Mouse (Mus musculus) kidney, embryonic 16.5 days (tissue): ENCODE results near the gene Cbx6. TPM values are rescaled to one million over a fixed set of nuclear protein-coding genes. Genes with fewer than 3 reads are reported as not detected.
"Not testable (repeated sequence)": the region's sequence is repeated elsewhere in the genome, so short reads cannot be mapped to it uniquely, and the experiment has no call there.

Experiments used
- ATAC-seq: fragments of 200-750 bp; cut with Nextera tagmentation; 2 replicates; pipeline ENCODE4 v1.8.0; 2017; ENCODE audit warnings: moderate TSS enrichment; ENCODE audit not compliant: low FRiP score, low TSS enrichment
- H3K27ac ChIP-seq: fragments of 300-500 bp; sonication (generic); 2 replicates; pipeline ENCODE4 v1.5.1; 2014; ENCODE audit warnings: low read length
- H3K27me3 ChIP-seq: fragments of 300-500 bp; sonication (generic); 2 replicates; pipeline ENCODE4 v1.6.1; 2014; ENCODE audit warnings: low read length, control low read depth, mixed read lengths; ENCODE audit not compliant: insufficient read depth
- H3K36me3 ChIP-seq: fragments of 300-500 bp; sonication (generic); 2 replicates; pipeline ENCODE4 v1.6.1; 2014; ENCODE audit warnings: low read length, control low read depth, mixed read lengths; ENCODE audit not compliant: insufficient read depth
- H3K4me1 ChIP-seq: fragments of 300-500 bp; sonication (generic); 2 replicates; pipeline ENCODE4 v1.6.1; 2014; ENCODE audit warnings: low read length, control low read depth, mixed read lengths; ENCODE audit not compliant: insufficient read depth
- H3K4me2 ChIP-seq: fragments of 300-500 bp; sonication (generic); replicated peaks from 2 replicates; pipeline ENCODE4 v1.6.1; 2014; ENCODE audit warnings: low read depth, low read length
- H3K4me3 ChIP-seq: fragments of 300-500 bp; sonication (generic); 2 replicates; pipeline ENCODE4 v1.5.1; 2014; ENCODE audit warnings: mild to moderate bottlenecking, low read length
- H3K9ac ChIP-seq: fragments of 300-500 bp; sonication (generic); replicated peaks from 2 replicates; pipeline ENCODE4 v1.6.1; 2014; ENCODE audit warnings: low read length
- H3K9me3 ChIP-seq: fragments of 300-500 bp; sonication (generic); 2 replicates; pipeline ENCODE4 v1.6.1; 2016; ENCODE audit warnings: low read length, control low read depth
- WGBS: fragments of 180-500 bp; shearing (Covaris S2); extraction: QIAGEN DNeasy Blood & Tissue Kit; methylation state at CpG from one replicate; pipeline ENCODE4 v1.1.7; 2014; 5-methylcytosine and 5-hydroxymethylcytosine counted together
- polyA plus RNA-seq: library from polyadenylated mRNA; unstranded; fragments of >200 nt; fragmentation: Nextera tagmentation; extraction: Ambion mirVana; gene quantifications from 2 replicates; pipeline ENCODE4 v1.2.1, GENCODE M21; 2015

Gene Cbx6
- polyA plus RNA-seq, 1 experiment from 2014 or later: 58.8 TPM

GRCm38 (mm10) chr15:79825146-79825825, 9.2 kb downstream of the Cbx6 start:
- H3K9ac ChIP-seq: no peak overlapping the region
- 69% methylated on average over 14 of the region's 14 CpGs for WGBS
- H3K27ac ChIP-seq: no peak overlapping the region
- no peaks in the 10 kb centered on the region for H3K27me3 ChIP-seq
- ATAC-seq: no peak
- no peak overlapping the region for H3K4me2 ChIP-seq
- no peak overlapping the region for H3K4me3 ChIP-seq
- H3K36me3 ChIP-seq: peaks cover 24% of the 10 kb centered on the region
- H3K9me3 ChIP-seq: no peaks in the 10 kb centered on the region
- H3K4me1 ChIP-seq: peaks cover 39% of the 10 kb centered on the region

DNA sequence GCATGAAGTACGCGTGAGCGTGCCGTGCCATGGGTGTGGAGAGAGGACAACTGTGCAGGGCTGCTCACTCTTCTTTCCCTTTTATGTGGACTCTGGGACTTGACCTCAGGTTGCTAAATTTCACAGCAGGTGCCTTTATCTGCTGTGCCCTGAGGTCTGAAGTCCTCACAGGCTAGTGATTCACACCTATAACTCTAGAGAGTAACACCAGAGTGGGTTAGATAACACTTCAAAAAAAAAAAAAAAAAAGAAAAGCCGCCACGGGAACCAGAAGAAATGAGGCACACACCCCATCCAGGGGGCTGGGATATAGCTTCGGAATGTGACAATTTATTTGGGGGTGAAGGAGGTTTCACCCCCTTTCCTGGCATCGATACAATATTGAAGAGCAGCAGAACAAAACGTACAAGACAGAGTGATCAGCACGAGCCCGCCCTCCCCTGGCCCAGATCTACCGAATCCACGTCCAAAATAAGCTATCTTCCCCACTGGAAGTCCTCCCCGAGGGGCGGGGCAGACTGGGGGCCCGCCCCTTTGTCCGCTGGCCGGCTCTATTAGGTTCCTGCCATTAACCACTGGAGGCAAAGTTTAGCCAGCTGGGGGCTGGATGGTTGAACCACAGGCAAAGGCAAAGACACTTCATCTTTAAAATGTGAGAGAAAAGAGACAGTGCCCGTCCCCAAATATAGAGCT, 10.8 kb downstream of the Cbx6 start:
- 0 out of 2 replicates have a peak, but pooled peaks cover 1% of the 10 kb centered on the region for H3K9me3 ChIP-seq
- peaks cover 24% of the 10 kb centered on the region for H3K4me1 ChIP-seq
- H3K4me3 ChIP-seq: no peak overlapping the region
- peaks cover 24% of the 10 kb centered on the region for H3K36me3 ChIP-seq
- no peak overlapping the region for H3K9ac ChIP-seq
- no peak overlapping the region for H3K27ac ChIP-seq
- H3K27me3 ChIP-seq: no peaks in the 10 kb centered on the region
- no peak for ATAC-seq
- 66% methylated on average over 19 of the region's 19 CpGs for WGBS
- H3K4me2 ChIP-seq: no peak overlapping the region

GRCm38 (mm10) chr15:79822265-79823199, 12.0 kb downstream of the Cbx6 start:
- H3K9ac ChIP-seq: no peak overlapping the region
- no peaks in the 10 kb centered on the region for H3K27me3 ChIP-seq
- H3K9me3 ChIP-seq: 0 out of 2 replicates have a peak, but pooled peaks cover 6% of the 10 kb centered on the region
- ATAC-seq: no peak
- peaks cover 14% of the 10 kb centered on the region for H3K36me3 ChIP-seq
- no peak overlapping the region for H3K27ac ChIP-seq
- H3K4me3 ChIP-seq: no peak overlapping the region
- H3K4me1 ChIP-seq: peaks cover 15% of the 10 kb centered on the region; the same call in 1 of the 2 replicates
- 51% methylated on average over 13 of the region's 13 CpGs for WGBS
- H3K4me2 ChIP-seq: no peak overlapping the region

GRCm38 (mm10) chr15:79818325-79818724, 16.2 kb downstream of the Cbx6 start:
- ATAC-seq: no peak
- Histone ChIP-seq H3K27ac (no peak overlapping the region), H3K4me1 (peaks cover 6% of the 10 kb centered on the region; the same call in 1 of the 2 replicates), H3K9ac (no peak overlapping the region), H3K27me3 (no peaks in the 10 kb centered on the region), H3K36me3 (peaks cover 2% of the 10 kb centered on the region; the same call in 1 of the 2 replicates), H3K4me3 (no peak overlapping the region), H3K9me3 (0 out of 2 replicates have a peak, but pooled peaks cover 6% of the 10 kb centered on the region), H3K4me2 (no peak overlapping the region)
- WGBS: 85% methylated on average over 4 of the region's 4 CpGs

GRCm38 (mm10) chr15:79813666-79814258, 20.7 kb downstream of the Cbx6 start:
- H3K36me3 ChIP-seq: no peaks in the 10 kb centered on the region
- no peak overlapping the region for H3K4me3 ChIP-seq
- H3K27ac ChIP-seq: no peak overlapping the region
- no peak for ATAC-seq
- 0 out of 2 replicates have a peak, but pooled peaks cover 5% of the 10 kb centered on the region for H3K9me3 ChIP-seq
- H3K4me1 ChIP-seq: no peaks in the 10 kb centered on the region
- H3K27me3 ChIP-seq: no peaks in the 10 kb centered on the region
- 47% methylated on average over 8 of the region's 8 CpGs for WGBS
- H3K4me2 ChIP-seq: no peak overlapping the region
- H3K9ac ChIP-seq: no peak overlapping the region

- H3K4me2 ChIP-seq, H3K27me3 ChIP-seq, H3K27ac ChIP-seq, ATAC-seq, H3K36me3 ChIP-seq, H3K4me3 ChIP-seq, H3K9me3 ChIP-seq, H3K9ac ChIP-seq, H3K4me1 ChIP-seq: not testable (repeated sequence)
- 84% methylated on average over 2 of the region's 2 CpGs for WGBS
These were observed 21.6 kb downstream of the Cbx6 start for GRCm38 (mm10) chr15:79812840-79813239.

DNA sequence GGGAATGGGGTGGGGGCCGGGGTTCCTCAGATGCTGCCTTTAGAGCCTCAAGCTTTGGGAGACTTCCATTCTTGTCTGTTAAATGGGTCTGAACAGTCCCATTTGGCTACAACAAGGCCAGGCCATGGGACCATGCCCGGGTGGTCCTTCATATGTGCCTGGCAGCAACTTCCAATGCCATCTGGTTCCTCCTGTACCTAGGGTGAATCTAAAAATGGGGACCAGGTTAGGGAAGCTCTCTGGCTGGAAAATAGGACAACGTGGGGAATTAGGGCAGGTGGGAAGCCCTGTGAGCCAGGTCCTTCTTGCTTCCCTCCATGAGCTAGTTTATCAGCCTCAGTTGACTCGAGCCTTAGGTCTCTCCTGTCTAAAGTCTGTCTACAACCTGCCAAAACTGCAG, 23.5 kb downstream of the Cbx6 start:
- no peak overlapping the region for H3K4me2 ChIP-seq
- ATAC-seq: no peak
- WGBS: 78% methylated on average over 4 of the region's 4 CpGs

DNA sequence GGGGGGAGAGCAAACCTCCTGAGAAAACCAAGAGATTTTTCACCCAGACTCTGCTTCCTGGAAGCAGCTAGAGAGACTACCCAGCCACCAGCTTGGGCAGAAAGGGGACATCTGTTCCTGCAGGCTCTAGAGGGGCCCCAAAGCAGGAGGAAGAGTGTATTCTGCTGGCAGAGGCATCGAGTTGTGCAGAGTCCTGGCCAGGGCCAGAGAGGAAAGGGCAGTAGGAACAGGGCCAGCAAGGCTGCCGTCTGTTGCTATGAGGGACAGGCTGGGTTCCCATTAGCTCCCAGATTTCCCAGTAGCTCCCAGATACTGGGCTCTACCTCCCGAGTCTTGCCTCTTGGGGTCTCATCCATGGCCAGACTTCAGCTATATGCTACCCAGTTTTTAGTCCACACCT, 24.4 kb downstream of the Cbx6 start:
- Histone ChIP-seq H3K4me2 (no peak overlapping the region), H3K4me1 (peaks cover 2% of the 10 kb centered on the region), H3K27me3 (peaks cover 28% of the 10 kb centered on the region), H3K27ac (no peak overlapping the region), H3K9ac (no peak overlapping the region), H3K36me3 (no peaks in the 10 kb centered on the region), H3K9me3 (no peaks in the 10 kb centered on the region), H3K4me3 (no peak overlapping the region)
- no peak for ATAC-seq
- 51% methylated on average over 3 of the region's 3 CpGs for WGBS

More for the DNA sequence above, 23.5 kb downstream of the Cbx6 start:
- H3K4me1 ChIP-seq: no peaks in the 10 kb centered on the region
- H3K9me3 ChIP-seq: no peaks in the 10 kb centered on the region
- no peaks in the 10 kb centered on the region for H3K36me3 ChIP-seq
- H3K9ac ChIP-seq: no peak overlapping the region
- H3K4me3 ChIP-seq: no peak overlapping the region
- H3K27ac ChIP-seq: no peak overlapping the region
- peaks cover 20% of the 10 kb centered on the region for H3K27me3 ChIP-seq

- Histone ChIP-seq H3K9ac (no peak overlapping the region), H3K4me1 (peaks cover 14% of the 10 kb centered on the region), H3K27ac (no peak overlapping the region), H3K9me3 (no peaks in the 10 kb centered on the region), H3K4me2 (no peak overlapping the region), H3K27me3 (peaks cover 42% of the 10 kb centered on the region), H3K4me3 (no peak overlapping the region), H3K36me3 (no peaks in the 10 kb centered on the region)
- 65% methylated on average over 5 of the region's 5 CpGs for WGBS
- no peak for ATAC-seq
These were observed 25.8 kb downstream of the Cbx6 start for GRCm38 (mm10) chr15:79808658-79809057.
